Mouse (Mus musculus) MEL (cell line): Measurements from ENCODE around the gene Tcea2. TPM values are rescaled to one million over a fixed set of nuclear protein-coding genes. Genes with fewer than 3 reads are reported as not detected.

ENCODE experiments used
- DNase-seq: peaks from one replicate; pipeline ENCODE4 v3.0.0; 2011; ENCODE audit warnings: low read depth, low spot score
- H3K27ac ChIP-seq: 2 replicates; pipeline ENCODE4 v1.5.1; 2012; ENCODE audit warnings: low read depth, mild to moderate bottlenecking, control low read depth, low read length, moderate library complexity; ENCODE audit not compliant: control insufficient read depth
- H3K27me3 ChIP-seq, 2 experiments: fragments of 150-350 bp in 1 of 2; sonication (generic) in 1 of 2; 2 replicates each; pipeline ENCODE4 v1.6.1; 2012; ENCODE audit warnings: low read length in 2 of 2, mild to moderate bottlenecking in 2 of 2, improper control_type of control experiment in 1 of 2, moderate library complexity in 1 of 2; ENCODE audit not compliant: insufficient read depth in 2 of 2, control insufficient read depth in 1 of 2
- H3K36me3 ChIP-seq, 2 experiments: 2 replicates each; pipeline ENCODE4 v1.6.1; 2012 to 2014; ENCODE audit warnings: low read length in 2 of 2, improper control_type of control experiment in 1 of 2, inconsistent platforms in 1 of 2, mild to moderate bottlenecking in 1 of 2; ENCODE audit not compliant: insufficient read depth in 2 of 2, control insufficient read depth in 1 of 2
- H3K4me1 ChIP-seq, 2 experiments: fragments of 150-350 bp in 1 of 2; sonication (generic) in 1 of 2; 2 replicates each; pipeline ENCODE4 v1.6.1; 2012; ENCODE audit warnings: low read length in 2 of 2, improper control_type of control experiment in 1 of 2, mild to moderate bottlenecking in 1 of 2; ENCODE audit not compliant: insufficient read depth in 2 of 2, control insufficient read depth in 1 of 2
- H3K4me3 ChIP-seq, 2 experiments: fragments of 150-350 bp in 1 of 2; sonication (generic) in 1 of 2; 2 replicates each; pipeline ENCODE4 v1.5.1; 2012; ENCODE audit warnings: low read depth in 2 of 2, low read length in 2 of 2, mild to moderate bottlenecking in 2 of 2, moderate library complexity in 2 of 2, control low read depth in 1 of 2, improper control_type of control experiment in 1 of 2; ENCODE audit not compliant: control insufficient read depth in 1 of 2, insufficient read depth in 1 of 2
- H3K79me2 ChIP-seq: 2 replicates; pipeline ENCODE4 v1.6.1; 2012; ENCODE audit warnings: mild to moderate bottlenecking, low read length, moderate library complexity; ENCODE audit not compliant: control insufficient read depth, poor library complexity, insufficient read depth
- H3K9ac ChIP-seq: 2 replicates; pipeline ENCODE4 v1.6.1; 2012; ENCODE audit warnings: low read depth, mild to moderate bottlenecking, control low read depth, low read length, moderate library complexity; ENCODE audit not compliant: control insufficient read depth, poor library complexity, severe bottlenecking
- H3K9me3 ChIP-seq: fragments of 150-350 bp; sonication (generic); replicated peaks from 2 replicates; pipeline ENCODE4 v1.6.1; 2012; ENCODE audit warnings: mild to moderate bottlenecking, low read length, improper control_type of control experiment, moderate library complexity; ENCODE audit not compliant: insufficient read depth
- CTCF ChIP-seq, 3 experiments: IDR thresholded peaks in 2 of 3; conservative IDR thresholded peaks in 1 of 3; 2 replicates each; pipeline ENCODE4 v1.5.1; 2011 to 2012; ENCODE audit warnings: low read length in 3 of 3, low read depth in 2 of 3, mild to moderate bottlenecking in 2 of 3, improper control_type of control experiment in 1 of 3, inconsistent platforms in 1 of 3, mixed read lengths in 1 of 3, moderate library complexity in 1 of 3; ENCODE audit not compliant: control insufficient read depth in 1 of 3, insufficient read depth in 1 of 3, poor library complexity in 1 of 3, severe bottlenecking in 1 of 3
- E2F4 ChIP-seq: IDR thresholded peaks from 2 replicates; pipeline ENCODE4 v1.6.1; 2011; ENCODE audit warnings: low read depth, low read length, improper control_type of control experiment, borderline replicate concordance
- ETS1 ChIP-seq: IDR thresholded peaks from 2 replicates; pipeline ENCODE4 v1.6.1; 2012; ENCODE audit warnings: low read depth, mild to moderate bottlenecking, inconsistent platforms, low read length, improper control_type of control experiment, moderate library complexity
- GABPA ChIP-seq: IDR thresholded peaks from 2 replicates; pipeline ENCODE4 v1.6.1; 2012; ENCODE audit warnings: low read depth, mild to moderate bottlenecking, inconsistent platforms, low read length, improper control_type of control experiment, moderate library complexity
- JUND ChIP-seq: IDR thresholded peaks from 2 replicates; pipeline ENCODE4 v1.6.1; 2011; ENCODE audit warnings: low read depth, mild to moderate bottlenecking, improper control_type of control experiment, low read length
- KAT2A ChIP-seq: conservative IDR thresholded peaks from 2 replicates; pipeline ENCODE4 v1.6.1; 2012; ENCODE audit warnings: low read depth, low read length, improper control_type of control experiment, inconsistent platforms
- MAZ ChIP-seq: IDR thresholded peaks from 2 replicates; pipeline ENCODE4 v1.6.1; 2012; ENCODE audit warnings: low read depth, mild to moderate bottlenecking, inconsistent platforms, low read length, improper control_type of control experiment
- MEF2A ChIP-seq: IDR thresholded peaks from 2 replicates; pipeline ENCODE4 v1.6.1; 2014; ENCODE audit warnings: low read depth, mild to moderate bottlenecking, inconsistent platforms, low read length, improper control_type of control experiment; ENCODE audit not compliant: poor library complexity, insufficient replicate concordance, severe bottlenecking; ENCODE audit errors: extremely low read depth
- MXI1 ChIP-seq: IDR thresholded peaks from 2 replicates; pipeline ENCODE4 v1.6.1; 2011; ENCODE audit warnings: mild to moderate bottlenecking, low read depth, low read length, improper control_type of control experiment
- NELFE ChIP-seq: IDR thresholded peaks from 2 replicates; pipeline ENCODE4 v1.6.1; 2011; ENCODE audit warnings: low read depth, low read length, improper control_type of control experiment
- POLR2AphosphoS5 ChIP-seq: IDR thresholded peaks from 2 replicates; pipeline ENCODE4 v1.6.1; 2012; ENCODE audit warnings: low read depth, borderline replicate concordance, mild to moderate bottlenecking, inconsistent platforms, low read length, moderate library complexity, mixed read lengths
- SIN3A ChIP-seq: IDR thresholded peaks from 2 replicates; pipeline ENCODE4 v1.6.1; 2012; ENCODE audit warnings: low read length, improper control_type of control experiment, inconsistent platforms
- SMC3 ChIP-seq: IDR thresholded peaks from 2 replicates; pipeline ENCODE4 v1.6.1; 2011; ENCODE audit warnings: low read depth, low read length, improper control_type of control experiment
- TAL1 ChIP-seq: IDR thresholded peaks from 2 replicates; pipeline ENCODE4 v1.6.1; 2012; ENCODE audit warnings: mild to moderate bottlenecking, inconsistent platforms, low read length, moderate library complexity, mixed read lengths
- UBTF ChIP-seq: IDR thresholded peaks from 2 replicates; pipeline ENCODE4 v1.6.1; 2012; ENCODE audit warnings: low read depth, mild to moderate bottlenecking, inconsistent platforms, low read length, improper control_type of control experiment, moderate library complexity, borderline replicate concordance; ENCODE audit not compliant: insufficient read depth
- USF2 ChIP-seq, 2 experiments: IDR thresholded peaks; 2 replicates each; pipeline ENCODE4 v1.6.1; 2011 to 2012; ENCODE audit warnings: improper control_type of control experiment in 2 of 2, low read length in 2 of 2, borderline replicate concordance in 1 of 2, inconsistent platforms in 1 of 2, low read depth in 1 of 2, mild to moderate bottlenecking in 1 of 2; ENCODE audit not compliant: insufficient read depth in 1 of 2
- ZC3H11A ChIP-seq: IDR thresholded peaks from 2 replicates; pipeline ENCODE4 v1.6.1; 2012; ENCODE audit warnings: low read depth, mild to moderate bottlenecking, inconsistent platforms, low read length, improper control_type of control experiment
- ZMIZ1 ChIP-seq: IDR thresholded peaks from 2 replicates; pipeline ENCODE4 v1.6.1; 2012; ENCODE audit warnings: low read depth, mild to moderate bottlenecking, inconsistent platforms, low read length, improper control_type of control experiment, moderate library complexity
- ZNF384 ChIP-seq: IDR thresholded peaks from 2 replicates; pipeline ENCODE4 v1.6.1; 2012; ENCODE audit warnings: low read depth, mild to moderate bottlenecking, inconsistent platforms, low read length, improper control_type of control experiment
- polyA plus RNA-seq, 2 experiments: library from polyadenylated mRNA; stranded (reverse) in 1 of 2; unstranded in 1 of 2; fragments of >175 nt in 1 of 2; fragments of >200 nt in 1 of 2; gene quantifications; 2 replicates each; pipeline versions ENCODE4 v1.2.1 to v1.2.4; 2012; ENCODE audit warnings: low replicate concordance in 2 of 2, low read depth in 1 of 2; ENCODE audit not compliant: insufficient read length in 2 of 2, insufficient read depth in 1 of 2, missing spikeins in 1 of 2
- total RNA-seq: library from RNA; depleted of rRNA; stranded (reverse); fragments of 300-350 nt; gene quantifications from 2 replicates; pipeline ENCODE4 v1.2.3, GENCODE M21; 2012; rRNA removed

Gene Tcea2
- total and polyA plus RNA-seq, 3 experiments = 6.7 to 17.0 TPM; not detected in 1

- no peak overlapping the region for H3K4me3 ChIP-seq
- no peak overlapping the region for H3K9ac ChIP-seq
- peaks cover 0 to 2% of the 10 kb centered on the region in 2 experiments; a peak in 1 of 4 replicates for H3K4me1 ChIP-seq
- no peak overlapping the region for H3K27ac ChIP-seq
- H3K79me2 ChIP-seq = no peaks in the 10 kb centered on the region
- TF ChIP-seq UBTF = no peak
- no peak for TF ChIP-seq TAL1
- no peak for TF ChIP-seq MEF2A
- TF ChIP-seq SIN3A = no peak
- no peak for TF ChIP-seq POLR2AphosphoS5
- TF ChIP-seq ZNF384 = no peak
- no peaks in the 10 kb centered on the region; a peak in 1 of 4 replicates for H3K36me3 ChIP-seq
- peaks cover 0 to 1% of the 10 kb centered on the region in 2 experiments; a peak in 1 of 4 replicates for H3K27me3 ChIP-seq
- DNase-seq = no peak
- H3K9me3 ChIP-seq = no peaks in the 10 kb centered on the region
Observed at GRCm38 (mm10) chr2:181727659-181728262, 47.7 kb downstream of the Tcea2 start.

- H3K4me1 ChIP-seq = peaks cover 0 to 7% of the 10 kb centered on the region in 2 experiments; a peak in 2 of 4 replicates
- H3K79me2 ChIP-seq = no peaks in the 10 kb centered on the region
- peaks cover 0 to 6% of the 10 kb centered on the region in 2 experiments; a peak in 2 of 4 replicates for H3K36me3 ChIP-seq
- no peak for TF ChIP-seq GABPA
- TF ChIP-seq ZNF384 = no peak
- TF ChIP-seq NELFE = no peak
- TF ChIP-seq MEF2A = no peak
- no peak for TF ChIP-seq ZMIZ1
- no peak for TF ChIP-seq JUND
- no peak for TF ChIP-seq E2F4
- no peak for TF ChIP-seq ETS1
- no peak for TF ChIP-seq CTCF (IDR thresholded peaks at IDR 0.05 in 2 of 3, conservative IDR thresholded peaks at IDR 0.05 in 1 of 3; ENCODE audit: control insufficient read depth in 1 of 3, insufficient read depth in 1 of 3, low read depth in 2 of 3, low read length in 3 of 3, poor library complexity in 1 of 3, severe bottlenecking in 1 of 3)
- TF ChIP-seq MXI1 = no peak
- TF ChIP-seq KAT2A = no peak
- TF ChIP-seq USF2 (IDR thresholded peaks at IDR 0.05; ENCODE audit: borderline replicate concordance in 1 of 2, insufficient read depth in 1 of 2, low read depth in 1 of 2, low read length in 2 of 2) = no peak
- no peak for TF ChIP-seq ZC3H11A
- TF ChIP-seq SMC3 = no peak
- no peak for TF ChIP-seq MAZ
- TF ChIP-seq, all 39 proteins: peak for 0
- no peak overlapping the region for H3K27ac ChIP-seq
- H3K9me3 ChIP-seq = no peaks in the 10 kb centered on the region
- H3K9ac ChIP-seq = no peak overlapping the region
- DNase-seq = no peak
- H3K27me3 ChIP-seq = peaks cover 0 to 1% of the 10 kb centered on the region in 2 experiments; a peak in 1 of 4 replicates
- no peak overlapping the region for H3K4me3 ChIP-seq
Observed at GRCm38 (mm10) chr2:181730051-181730450, 49.9 kb downstream of the Tcea2 start.

Other genes starting within 250 kb of the Tcea2 start
- gene Zbtb46, start 220.9 kb upstream of the Tcea2 start, total RNA-seq = 0.10 and 0.23 TPM in 2 replicates
- gene Zbtb46, start 220.9 kb upstream of the Tcea2 start, polyA plus RNA-seq = under 1 TPM in 1 of 2 experiments, not detected in 1; 0.64 TPM
- gene Abhd16b, start 187.1 kb upstream of the Tcea2 start, total RNA-seq = not detected in 2 replicates
- under 1 TPM in 1 of 2 experiments, not detected in 1; 0.08 TPM for gene Abhd16b, start 187.1 kb upstream of the Tcea2 start, polyA plus RNA-seq
- gene Tpd52l2, start 183.2 kb upstream of the Tcea2 start, total RNA-seq = 88.2 and 99.5 TPM in 2 replicates
- gene Tpd52l2, start 183.2 kb upstream of the Tcea2 start, polyA plus RNA-seq = 100 to 1,000 TPM in 1 of 2 experiments, not detected in 1; 119 TPM
- gene Dnajc5, start 159.8 kb upstream of the Tcea2 start, total RNA-seq = 50.6 and 51.9 TPM in 2 replicates
- 100 to 1,000 TPM in 1 of 2 experiments, 10 to 100 TPM in 1; 57.9 to 338 TPM for gene Dnajc5, start 159.8 kb upstream of the Tcea2 start, polyA plus RNA-seq
- 15.2 and 15.6 TPM in 2 replicates for gene Uckl1, start 95.4 kb upstream of the Tcea2 start, total RNA-seq
- gene Uckl1, start 95.4 kb upstream of the Tcea2 start, polyA plus RNA-seq = 10 to 100 TPM in 1 of 2 experiments, not detected in 1; 24.6 TPM
- 56.0 and 58.7 TPM in 2 replicates for gene Prpf6, start 88.4 kb upstream of the Tcea2 start, total RNA-seq
- gene Prpf6, start 88.4 kb upstream of the Tcea2 start, polyA plus RNA-seq = 10 to 100 TPM in 1 of 2 experiments, not detected in 1; 69.4 TPM
- 13.4 and 15.5 TPM in 2 replicates for gene Zfp512b, start 87.5 kb upstream of the Tcea2 start, total RNA-seq
- 10 to 100 TPM in 1 of 2 experiments, not detected in 1; 37.6 TPM for gene Zfp512b, start 87.5 kb upstream of the Tcea2 start, polyA plus RNA-seq
- gene Samd10, start 81.1 kb upstream of the Tcea2 start, total RNA-seq = 0.56 and 0.89 TPM in 2 replicates
- 1 to 10 TPM in 1 of 2 experiments, not detected in 1; 4.6 TPM for gene Samd10, start 81.1 kb upstream of the Tcea2 start, polyA plus RNA-seq
- gene Gm29797, start 23.3 kb upstream of the Tcea2 start, total RNA-seq = not detected in 2 replicates
- not detected for gene Gm29797, start 23.3 kb upstream of the Tcea2 start, polyA plus RNA-seq
- gene Sox18, start 8.7 kb upstream of the Tcea2 start, total RNA-seq = not detected in 2 replicates
- under 1 TPM in 1 of 2 experiments, not detected in 1; 0.04 TPM for gene Sox18, start 8.7 kb upstream of the Tcea2 start, polyA plus RNA-seq
- gene Rgs19, start 13.7 kb downstream of the Tcea2 start, total RNA-seq = 45.5 and 46.2 TPM in 2 replicates
- gene Rgs19, start 13.7 kb downstream of the Tcea2 start, polyA plus RNA-seq = 100 to 1,000 TPM in 1 of 2 experiments, not detected in 1; 157 TPM
- gene Lkaaear1, start 18.1 kb downstream of the Tcea2 start, total RNA-seq = not detected in 2 replicates
- not detected for gene Lkaaear1, start 18.1 kb downstream of the Tcea2 start, polyA plus RNA-seq
- gene Oprl1, start 34.7 kb downstream of the Tcea2 start, total RNA-seq = 0.04 TPM in 1 of 2 replicates, not detected in the other
- gene Oprl1, start 34.7 kb downstream of the Tcea2 start, polyA plus RNA-seq = under 1 TPM in 1 of 2 experiments, not detected in 1; 0.25 TPM
- not detected in 2 replicates for gene Myt1, start 83.0 kb downstream of the Tcea2 start, total RNA-seq
- not detected for gene Myt1, start 83.0 kb downstream of the Tcea2 start, polyA plus RNA-seq
- gene Pcmtd2, start 157.5 kb downstream of the Tcea2 start, total RNA-seq = 9.9 and 10.3 TPM in 2 replicates
- gene Pcmtd2, start 157.5 kb downstream of the Tcea2 start, polyA plus RNA-seq = 10 to 100 TPM in 1 of 2 experiments, not detected in 1; 13.6 TPM
- gene Polr3k, start 184.0 kb downstream of the Tcea2 start, total RNA-seq = 41.2 and 50.3 TPM in 2 replicates
- 10 to 100 TPM in 1 of 2 experiments, not detected in 1; 37.6 TPM for gene Polr3k, start 184.0 kb downstream of the Tcea2 start, polyA plus RNA-seq